Mouse (Mus musculus) liver, embryonic 13.5 days (tissue): ENCODE results near the gene Ddx6. TPM values are rescaled to one million over a fixed set of nuclear protein-coding genes. Genes with fewer than 3 reads are reported as not detected.
A peak's percentile ranks its signal among the peaks of the same experiment; 100 is the strongest.

Experiments used
- ATAC-seq: fragments of 200-750 bp; cut with Nextera tagmentation; 2 replicates; pipeline ENCODE4 v1.8.0; 2017; ENCODE audit warnings: low read depth, mild to moderate bottlenecking, moderate number of reproducible peaks, moderate library complexity
- DNase-seq: peaks from one replicate; pipeline ENCODE4 v3.0.0; 2022
- H3K27ac ChIP-seq: fragments of 300-500 bp; sonication (generic); 2 replicates; pipeline ENCODE4 v1.5.1; 2015; ENCODE audit warnings: moderate library complexity, mild to moderate bottlenecking, inconsistent platforms
- H3K27me3 ChIP-seq: fragments of 300-500 bp; sonication (generic); 2 replicates; pipeline ENCODE4 v1.6.1; 2015; ENCODE audit warnings: mild to moderate bottlenecking, inconsistent platforms
- H3K36me3 ChIP-seq: fragments of 300-500 bp; sonication (generic); 2 replicates; pipeline ENCODE4 v1.6.1; 2015; ENCODE audit warnings: mild to moderate bottlenecking, inconsistent platforms
- H3K4me1 ChIP-seq: fragments of 300-500 bp; sonication (generic); replicated peaks from 2 replicates; pipeline ENCODE4 v1.6.1; 2015; ENCODE audit warnings: inconsistent platforms
- H3K4me2 ChIP-seq: fragments of 300-500 bp; sonication (generic); 2 replicates; pipeline ENCODE4 v1.6.1; 2015; ENCODE audit warnings: inconsistent platforms, mild to moderate bottlenecking, moderate library complexity
- H3K4me3 ChIP-seq: fragments of 300-500 bp; sonication (generic); replicated peaks from 2 replicates; pipeline ENCODE4 v1.5.1; 2015; ENCODE audit warnings: mild to moderate bottlenecking, inconsistent platforms
- H3K9ac ChIP-seq: fragments of 300-500 bp; sonication (generic); 2 replicates; pipeline ENCODE4 v1.6.1; 2015; ENCODE audit warnings: mild to moderate bottlenecking, inconsistent platforms
- H3K9me3 ChIP-seq: fragments of 300-500 bp; sonication (generic); replicated peaks from 2 replicates; pipeline ENCODE4 v1.6.1; 2016; ENCODE audit warnings: inconsistent platforms
- WGBS: fragments of 180-500 bp; shearing (Covaris S2); methylation state at CpG from one replicate; pipeline ENCODE4 v1.1.7; 2015; ENCODE audit not compliant: insufficient replicate concordance; 5-methylcytosine and 5-hydroxymethylcytosine counted together
- polyA plus RNA-seq: library from polyadenylated mRNA; unstranded; fragments of >200 nt; fragmentation: Nextera tagmentation; extraction: Ambion mirVana; gene quantifications from 2 replicates; pipeline ENCODE4 v1.2.1, GENCODE M21; 2015

The Ddx6 gene
- polyA plus RNA-seq, 1 experiment from 2014 or later: 7.2 TPM

DNA sequence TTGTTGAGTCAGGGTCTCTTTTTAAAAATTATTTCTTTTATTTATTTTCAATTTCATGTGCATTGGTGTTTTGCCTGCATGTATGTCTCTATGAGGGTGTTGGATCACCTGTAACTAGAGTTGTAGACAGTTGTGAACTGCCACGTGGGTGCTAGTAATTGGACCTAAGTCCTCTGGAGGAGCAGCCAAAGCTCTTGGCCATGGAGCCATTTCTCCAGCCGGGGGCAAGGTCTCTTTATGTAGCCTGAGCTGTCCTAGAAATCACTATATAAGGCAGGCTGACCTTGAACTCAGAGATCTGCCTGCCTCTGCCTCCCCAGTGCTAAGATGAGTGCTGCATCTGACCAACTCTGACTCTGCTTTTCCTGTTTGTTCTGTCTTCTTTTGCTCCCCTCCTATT lies 39.5 kb downstream of the Ddx6 start:
- Histone ChIP-seq H3K4me1 (peaks cover 10% of the 10 kb centered on the region), H3K36me3 (0 out of 2 replicates have a peak, but pooled peaks cover 3% of the 10 kb centered on the region), H3K4me3 (no peak overlapping the region), H3K4me2 (no peak overlapping the region), H3K9ac (no peak overlapping the region), H3K27me3 (no peaks in the 10 kb centered on the region), H3K9me3 (no peaks in the 10 kb centered on the region), H3K27ac (no peak overlapping the region)
- 58% methylated on average over 2 of the region's 2 CpGs for WGBS
- no peak for DNase-seq
- no peak for ATAC-seq

GRCm38 (mm10) chr9:44645481-44645880 lies 40.8 kb downstream of the Ddx6 start:
- ATAC-seq (no peak), DNase-seq (no peak)
- H3K36me3 ChIP-seq: 0 out of 2 replicates have a peak, but pooled peaks cover 3% of the 10 kb centered on the region
- H3K4me2 ChIP-seq: 0 out of 2 replicates have a peak overlapping the region, but pooled peaks have one; percentile 47
- 0 out of 2 replicates have a peak, but pooled peaks cover 4% of the 10 kb centered on the region for H3K27me3 ChIP-seq
- WGBS: 58% methylated on average over 5 of the region's 5 CpGs
- H3K4me1 ChIP-seq: peaks cover 10% of the 10 kb centered on the region
- H3K27ac ChIP-seq: no peak overlapping the region
- H3K4me3 ChIP-seq: no peak overlapping the region
- H3K9me3 ChIP-seq: no peaks in the 10 kb centered on the region
- H3K9ac ChIP-seq: no peak overlapping the region

GRCm38 (mm10) chr9:44645924-44646323 lies 41.2 kb downstream of the Ddx6 start:
- peaks cover 10% of the 10 kb centered on the region for H3K4me1 ChIP-seq
- DNase-seq (no peak), ATAC-seq (peak; percentile 47; the same call in 1 of the 2 replicates)
- 31% methylated on average over 15 of the region's 15 CpGs for WGBS
- H3K4me2 ChIP-seq: peak overlapping the region; percentile 47
- no peaks in the 10 kb centered on the region for H3K9me3 ChIP-seq
- H3K36me3 ChIP-seq: 0 out of 2 replicates have a peak, but pooled peaks cover under 1% of the 10 kb centered on the region
- H3K9ac ChIP-seq: 0 out of 2 replicates have a peak overlapping the region, but pooled peaks have one; percentile 33
- H3K4me3 ChIP-seq: no peak overlapping the region; the same call in 1 of the 2 replicates
- H3K27me3 ChIP-seq: 0 out of 2 replicates have a peak, but pooled peaks cover 4% of the 10 kb centered on the region
- no peak overlapping the region; the same call in 1 of the 2 replicates for H3K27ac ChIP-seq

DNA sequence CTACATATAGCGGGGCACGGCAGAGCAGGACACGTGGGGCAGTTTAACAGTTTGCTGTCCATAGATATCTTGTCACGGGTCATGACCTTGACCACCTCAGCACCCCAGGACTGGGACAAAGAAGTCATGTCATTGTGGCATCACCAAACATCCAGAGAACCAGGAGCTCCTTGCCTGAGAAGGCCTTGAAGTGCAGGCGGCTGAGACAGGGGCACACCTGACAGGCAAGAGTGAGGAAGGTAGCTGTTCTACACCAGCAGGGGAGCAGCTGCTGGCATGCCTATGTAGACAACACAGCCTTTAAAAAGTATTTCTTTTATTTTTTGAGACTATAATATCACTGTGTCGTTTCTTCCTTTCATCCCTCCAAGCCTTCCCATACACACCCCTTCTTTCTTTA lies 41.7 kb downstream of the Ddx6 start:
- H3K9ac ChIP-seq: peak overlapping the region; percentile 33; the same call in 1 of the 2 replicates
- no peaks in the 10 kb centered on the region for H3K36me3 ChIP-seq
- 50% methylated on average over 6 of the region's 6 CpGs for WGBS
- H3K27me3 ChIP-seq: 0 out of 2 replicates have a peak, but pooled peaks cover 4% of the 10 kb centered on the region
- no peaks in the 10 kb centered on the region for H3K9me3 ChIP-seq
- ATAC-seq: no peak
- H3K4me2 ChIP-seq: peak overlapping the region; percentile 47
- H3K4me1 ChIP-seq: peaks cover 10% of the 10 kb centered on the region
- no peak overlapping the region; the same call in 1 of the 2 replicates for H3K4me3 ChIP-seq
- DNase-seq: no peak
- H3K27ac ChIP-seq: no peak overlapping the region; the same call in 1 of the 2 replicates

- no peak for DNase-seq
These were observed 42.3 kb downstream of the Ddx6 start for GRCm38 (mm10) chr9:44647026-44647425.

DNA sequence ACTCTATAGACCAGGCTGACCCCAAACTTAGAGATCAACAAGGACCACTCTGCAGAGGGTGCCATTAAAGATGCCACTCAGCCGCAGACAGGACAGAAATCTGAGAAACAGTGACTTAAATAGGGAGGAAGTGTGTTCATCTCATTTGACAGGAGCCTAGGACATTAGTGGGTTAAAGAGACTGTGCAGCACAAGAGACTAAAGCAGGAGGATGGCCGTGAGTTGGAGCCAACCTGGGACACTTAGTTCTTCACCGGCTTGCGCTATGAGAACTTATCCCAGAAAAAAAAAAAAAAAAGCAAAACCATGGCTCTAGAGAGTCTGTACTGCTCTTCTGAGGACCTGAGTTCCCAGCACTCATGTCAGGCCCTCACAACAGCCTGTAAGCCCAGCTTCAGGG lies 43.0 kb downstream of the Ddx6 start:
- ATAC-seq (no peak), DNase-seq (no peak)
- Histone ChIP-seq H3K9ac (no peak overlapping the region), H3K27ac (no peak overlapping the region), H3K9me3 (no peaks in the 10 kb centered on the region), H3K4me3 (no peak overlapping the region), H3K4me2 (no peak overlapping the region), H3K27me3 (0 out of 2 replicates have a peak, but pooled peaks cover 4% of the 10 kb centered on the region), H3K4me1 (peaks cover 14% of the 10 kb centered on the region), H3K36me3 (no peaks in the 10 kb centered on the region)
- WGBS: 73% methylated on average over 4 of the region's 4 CpGs

More at GRCm38 (mm10) chr9:44647026-44647425, 42.3 kb downstream of the Ddx6 start:
- Histone ChIP-seq H3K4me2 (no peak overlapping the region), H3K4me1 (peaks cover 14% of the 10 kb centered on the region), H3K4me3 (no peak overlapping the region), H3K36me3 (no peaks in the 10 kb centered on the region), H3K27me3 (0 out of 2 replicates have a peak, but pooled peaks cover 4% of the 10 kb centered on the region), H3K27ac (no peak overlapping the region), H3K9me3 (no peaks in the 10 kb centered on the region), H3K9ac (no peak overlapping the region)
- ATAC-seq: no peak
- WGBS: 81% methylated on average over 8 of the region's 8 CpGs

GRCm38 (mm10) chr9:44648881-44649281 lies 44.2 kb downstream of the Ddx6 start:
- Histone ChIP-seq H3K27ac (no peak overlapping the region), H3K36me3 (no peaks in the 10 kb centered on the region), H3K27me3 (0 out of 2 replicates have a peak, but pooled peaks cover 4% of the 10 kb centered on the region), H3K9ac (no peak overlapping the region), H3K4me2 (no peak overlapping the region), H3K9me3 (no peaks in the 10 kb centered on the region), H3K4me1 (peaks cover 14% of the 10 kb centered on the region), H3K4me3 (no peak overlapping the region)
- no peak for DNase-seq
- ATAC-seq: no peak
- WGBS: 37% methylated on average over 7 of the region's 7 CpGs

GRCm38 (mm10) chr9:44652027-44652426 lies 47.3 kb downstream of the Ddx6 start:
- ATAC-seq (peak; percentile 68; the same call in 1 of the 2 replicates), DNase-seq (peak; percentile 24)
- 8% methylated on average over 8 of the region's 8 CpGs for WGBS
- Histone ChIP-seq H3K27me3 (0 out of 2 replicates have a peak, but pooled peaks cover 4% of the 10 kb centered on the region), H3K9ac (no peak overlapping the region), H3K4me1 (peaks cover 10% of the 10 kb centered on the region; the same call in 1 of the 2 replicates), H3K9me3 (no peaks in the 10 kb centered on the region), H3K36me3 (no peaks in the 10 kb centered on the region), H3K4me3 (no peak overlapping the region), H3K4me2 (no peak overlapping the region), H3K27ac (no peak overlapping the region)

DNA sequence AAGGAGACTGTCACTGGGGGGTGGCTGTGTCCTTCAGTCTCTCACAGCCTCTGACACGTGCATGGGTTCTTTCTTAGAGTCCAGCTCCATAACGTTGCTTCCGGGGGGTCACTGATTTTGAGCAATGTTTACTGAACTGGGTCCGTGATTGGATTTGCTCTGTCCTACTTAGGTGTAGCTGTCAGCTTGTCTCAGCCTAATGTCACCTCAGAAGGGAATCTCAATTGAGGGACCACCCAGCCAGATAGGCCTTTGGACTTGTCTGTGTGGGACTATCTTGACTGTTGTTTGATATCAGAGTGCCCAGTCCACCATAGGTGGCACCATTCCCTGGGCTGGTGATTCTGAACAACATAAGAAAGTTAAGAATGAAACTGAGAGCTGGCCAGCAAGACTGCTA lies 49.2 kb downstream of the Ddx6 start:
- Histone ChIP-seq H3K9ac (no peak overlapping the region), H3K9me3 (no peaks in the 10 kb centered on the region), H3K27me3 (0 out of 2 replicates have a peak, but pooled peaks cover 4% of the 10 kb centered on the region), H3K27ac (no peak overlapping the region), H3K4me3 (no peak overlapping the region), H3K36me3 (no peaks in the 10 kb centered on the region), H3K4me2 (no peak overlapping the region), H3K4me1 (peaks cover 10% of the 10 kb centered on the region; the same call in 1 of the 2 replicates)
- ATAC-seq: no peak
- 50% methylated on average over 4 of the region's 4 CpGs for WGBS
- DNase-seq: no peak

GRCm38 (mm10) chr9:44655098-44656066 lies 50.7 kb downstream of the Ddx6 start:
- Histone ChIP-seq H3K36me3 (no peaks in the 10 kb centered on the region), H3K9me3 (no peaks in the 10 kb centered on the region), H3K4me1 (peaks cover 10% of the 10 kb centered on the region; the same call in 1 of the 2 replicates), H3K4me3 (peak overlapping the region; percentile 33), H3K4me2 (peak overlapping the region; percentile 59), H3K9ac (peak overlapping the region; percentile 44; the same call in 1 of the 2 replicates), H3K27me3 (no peaks in the 10 kb centered on the region), H3K27ac (no peak overlapping the region)
- ATAC-seq: no peak
- peak; percentile 46 for DNase-seq
- 25% methylated on average over 26 of the region's 26 CpGs for WGBS

- 68% methylated on average over 6 of the region's 6 CpGs for WGBS
- H3K9me3 ChIP-seq: no peaks in the 10 kb centered on the region
- H3K27me3 ChIP-seq: peaks cover 3% of the 10 kb centered on the region; the same call in 1 of the 2 replicates
- no peak for DNase-seq
- H3K4me1 ChIP-seq: no peaks in the 10 kb centered on the region
- no peak overlapping the region for H3K4me2 ChIP-seq
- H3K36me3 ChIP-seq: no peaks in the 10 kb centered on the region
- H3K4me3 ChIP-seq: no peak overlapping the region
- ATAC-seq: no peak
- no peak overlapping the region for H3K9ac ChIP-seq
- no peak overlapping the region for H3K27ac ChIP-seq
These were observed 59.0 kb downstream of the Ddx6 start for GRCm38 (mm10) chr9:44663706-44664105.
